Mouse (Mus musculus): ENCODE data around the gene Klhl21.

DNA sequence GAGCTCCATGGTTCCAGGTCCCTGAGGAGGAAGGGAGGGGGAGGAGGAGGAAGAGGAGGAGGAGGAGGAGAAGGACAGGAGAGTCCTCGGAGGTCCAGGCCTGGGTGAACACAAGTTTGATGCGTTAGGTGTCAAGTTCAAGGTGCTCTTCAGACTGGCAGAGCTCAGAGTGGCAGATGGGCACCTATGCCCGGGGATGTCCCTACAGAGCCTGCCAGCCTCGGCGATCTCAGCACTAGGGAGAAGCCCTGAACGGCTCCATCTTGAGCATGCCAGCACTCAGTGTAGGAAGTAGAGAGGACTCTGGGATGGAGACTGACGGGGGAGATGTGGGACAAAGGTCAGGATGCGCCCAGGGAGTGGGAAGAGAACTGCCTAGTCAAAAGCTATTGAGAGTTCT lies 22.0 kb upstream of the Klhl21 start:
- TF ChIP-seq CTCF (IDR thresholded peaks at IDR 0.05; ENCODE audit: borderline replicate concordance, insufficient read depth, low read length) (no peak), POLR2A (IDR thresholded peaks at IDR 0.05; ENCODE audit: low read depth, low read length) (no peak)
